Mouse (Mus musculus) olfactory bulb, adult 2 months (tissue): ENCODE results near the gene Akap13. TPM values are rescaled to one million over a fixed set of nuclear protein-coding genes. Genes with fewer than 3 reads are reported as not detected.
A peak's percentile ranks its signal among the peaks of the same experiment; 100 is the strongest.
"Not testable (repeated sequence)": the region's sequence is repeated elsewhere in the genome, so short reads cannot be mapped to it uniquely, and the experiment has no call there.

Source experiments
- H3K27ac ChIP-seq: fragments of 200-500 bp; 2 replicates; pipeline ENCODE4 v1.5.1; 2012; ENCODE audit warnings: low read depth, low read length; ENCODE audit not compliant: insufficient read depth
- H3K4me1 ChIP-seq: fragments of 200-500 bp; 2 replicates; pipeline ENCODE4 v1.6.1; 2012; ENCODE audit warnings: low read length; ENCODE audit not compliant: control insufficient read depth, insufficient read depth
- H3K4me3 ChIP-seq: fragments of 200-500 bp; 2 replicates; pipeline ENCODE4 v1.5.1; 2012; ENCODE audit warnings: mild to moderate bottlenecking, low read depth, low read length, moderate library complexity; ENCODE audit not compliant: insufficient read depth
- CTCF ChIP-seq: fragments of 200-500 bp; IDR thresholded peaks from 2 replicates; pipeline ENCODE4 v1.5.1; 2012; ENCODE audit warnings: low read depth, mild to moderate bottlenecking, low read length, moderate library complexity; ENCODE audit not compliant: insufficient read depth
- POLR2A ChIP-seq: fragments of 200-500 bp; IDR thresholded peaks from 2 replicates; pipeline ENCODE4 v1.6.1; 2012; ENCODE audit warnings: mild to moderate bottlenecking, low read depth, low read length, moderate library complexity; ENCODE audit not compliant: insufficient read depth
- WGBS: fragments of 180-500 bp; shearing (Covaris S2); methylation state at CpG from one replicate; pipeline ENCODE4 v1.1.7; 2018; 5-methylcytosine and 5-hydroxymethylcytosine counted together
- polyA plus RNA-seq: library from polyadenylated mRNA; stranded (reverse); fragments of >200 nt; gene quantifications from 2 replicates; pipeline ENCODE4 v1.2.4, GENCODE M21; 2012; ENCODE audit warnings: low replicate concordance; ENCODE audit not compliant: missing spikeins, insufficient read depth, insufficient read length

Akap13 gene
- polyA plus RNA-seq, 1 experiment = 67.2 TPM

DNA sequence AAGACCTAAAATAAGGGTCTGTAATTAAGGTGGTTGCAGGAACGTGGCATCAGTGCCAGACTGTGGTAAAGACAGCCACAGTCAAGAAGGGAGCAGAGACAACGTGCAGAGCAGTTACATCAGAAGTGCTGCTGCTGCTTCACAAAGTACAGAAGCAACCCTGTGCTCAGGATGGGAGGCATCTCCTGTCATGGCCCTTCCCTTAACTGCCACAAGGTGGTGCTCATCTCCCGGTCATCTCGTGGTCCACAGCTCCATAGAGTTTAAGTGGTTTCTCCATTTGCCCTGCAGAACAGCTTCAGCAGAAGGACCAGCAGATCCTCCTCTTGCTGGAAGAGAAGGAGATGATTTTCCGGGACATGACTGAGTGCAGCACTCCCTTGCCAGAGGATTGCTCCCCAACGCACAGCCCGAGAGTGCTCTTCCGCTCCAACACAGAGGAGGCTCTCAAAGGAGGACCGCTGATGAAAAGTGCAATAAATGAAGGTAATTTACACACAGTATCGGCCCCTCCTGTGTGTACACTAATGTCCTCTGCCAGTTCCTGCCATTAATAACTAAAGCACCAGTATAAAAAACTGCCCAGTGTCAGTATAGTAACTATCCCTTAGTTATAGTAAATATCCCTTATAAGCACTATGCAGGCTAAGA is 283.9 kb downstream of the Akap13 start:
- TF ChIP-seq CTCF = peak; percentile 55; the same call in 1 of the 2 replicates
- no peak for TF ChIP-seq POLR2A
- Histone ChIP-seq H3K4me3 (no peak overlapping the region), H3K4me1 (no peaks in the 10 kb centered on the region), H3K27ac (no peak overlapping the region)
- WGBS = 53% methylated on average over 10 of the region's 10 CpGs

DNA sequence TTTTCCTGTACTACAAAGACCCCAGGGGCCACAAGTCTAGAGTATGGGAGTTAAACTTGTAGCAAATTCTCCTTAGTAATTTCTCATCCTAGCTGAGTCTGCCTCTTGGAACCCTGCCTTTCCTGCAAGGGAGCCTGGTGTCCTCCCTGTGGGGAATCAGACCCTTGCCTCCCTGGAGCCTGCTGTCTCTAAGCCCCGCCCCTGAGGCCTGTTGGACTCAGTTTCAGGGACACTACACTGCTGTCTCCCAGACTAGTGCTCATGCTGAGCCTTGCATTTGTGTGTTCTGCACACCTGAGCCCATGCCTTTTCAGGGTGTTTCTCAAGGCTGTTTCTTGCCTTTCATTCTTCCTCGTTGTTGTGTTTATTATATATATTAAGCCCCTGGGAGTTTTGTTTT is 289.2 kb downstream of the Akap13 start:
- Histone ChIP-seq H3K4me3 (no peak overlapping the region), H3K4me1 (no peaks in the 10 kb centered on the region)
- 55% methylated on average over 2 of the region's 2 CpGs for WGBS

DNA sequence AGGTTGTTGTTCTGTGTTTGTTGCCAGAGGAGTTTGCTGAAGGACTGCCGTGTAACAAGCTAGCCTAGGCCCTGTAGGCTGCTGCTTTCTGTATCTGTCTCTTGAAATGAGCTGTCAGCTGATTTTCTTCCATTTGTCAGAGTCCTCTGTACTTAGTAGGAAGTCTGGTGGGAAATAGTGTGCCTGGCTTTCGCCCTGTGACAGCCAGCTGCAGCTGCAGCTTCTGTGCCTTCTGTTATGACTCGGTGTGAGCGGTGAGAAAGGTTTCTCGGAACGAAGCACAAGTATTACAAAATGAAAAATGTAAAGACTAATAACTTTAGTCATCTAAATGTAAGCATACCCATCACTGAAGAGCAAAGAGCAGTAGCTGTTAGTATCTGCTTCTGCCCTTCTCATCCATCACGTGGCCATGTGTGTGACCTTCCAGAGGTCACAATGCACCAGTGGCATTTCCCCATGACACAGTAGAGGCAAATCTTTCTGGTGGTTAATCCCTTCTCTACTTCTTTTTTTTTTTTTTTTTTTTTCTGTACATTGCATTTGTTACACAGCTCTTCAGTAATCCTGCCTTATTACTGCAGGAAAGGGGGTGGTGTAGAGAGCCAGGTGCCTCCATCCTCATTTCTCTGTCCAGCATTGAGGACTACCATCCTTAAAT is 289.8 kb downstream of the Akap13 start:
- no peaks in the 10 kb centered on the region for H3K4me1 ChIP-seq
- 62% methylated on average over 7 of the region's 7 CpGs for WGBS
- no peak overlapping the region for H3K27ac ChIP-seq
- no peak overlapping the region for H3K4me3 ChIP-seq
- TF ChIP-seq POLR2A (no peak), CTCF (no peak)

More for the DNA sequence above, 289.2 kb downstream of the Akap13 start:
- H3K27ac ChIP-seq = no peak overlapping the region
- TF ChIP-seq CTCF (no peak), POLR2A (no peak)

- not testable (repeated sequence) for H3K4me3 ChIP-seq, H3K27ac ChIP-seq, H3K4me1 ChIP-seq
- 77% methylated on average over 3 of the region's 3 CpGs for WGBS
Measured at GRCm38 (mm10) chr7:75745969-75746368, 290.6 kb downstream of the Akap13 start.

GRCm38 (mm10) chr7:75750581-75750980 is 295.2 kb downstream of the Akap13 start:
- TF ChIP-seq POLR2A = no peak
- no peak for TF ChIP-seq CTCF

GRCm38 (mm10) chr7:75751161-75751803 is 295.9 kb downstream of the Akap13 start:
- TF ChIP-seq CTCF (no peak), POLR2A (no peak)
- no peak overlapping the region for H3K27ac ChIP-seq
- WGBS = 92% methylated on average over 14 of the region's 14 CpGs
- no peak overlapping the region for H3K4me3 ChIP-seq
- H3K4me1 ChIP-seq = peaks cover 9% of the 10 kb centered on the region

More at GRCm38 (mm10) chr7:75750581-75750980, 295.2 kb downstream of the Akap13 start:
- WGBS = 90% methylated on average over 9 of the region's 9 CpGs
- Histone ChIP-seq H3K4me3 (no peak overlapping the region), H3K4me1 (peaks cover 9% of the 10 kb centered on the region), H3K27ac (no peak overlapping the region)

DNA sequence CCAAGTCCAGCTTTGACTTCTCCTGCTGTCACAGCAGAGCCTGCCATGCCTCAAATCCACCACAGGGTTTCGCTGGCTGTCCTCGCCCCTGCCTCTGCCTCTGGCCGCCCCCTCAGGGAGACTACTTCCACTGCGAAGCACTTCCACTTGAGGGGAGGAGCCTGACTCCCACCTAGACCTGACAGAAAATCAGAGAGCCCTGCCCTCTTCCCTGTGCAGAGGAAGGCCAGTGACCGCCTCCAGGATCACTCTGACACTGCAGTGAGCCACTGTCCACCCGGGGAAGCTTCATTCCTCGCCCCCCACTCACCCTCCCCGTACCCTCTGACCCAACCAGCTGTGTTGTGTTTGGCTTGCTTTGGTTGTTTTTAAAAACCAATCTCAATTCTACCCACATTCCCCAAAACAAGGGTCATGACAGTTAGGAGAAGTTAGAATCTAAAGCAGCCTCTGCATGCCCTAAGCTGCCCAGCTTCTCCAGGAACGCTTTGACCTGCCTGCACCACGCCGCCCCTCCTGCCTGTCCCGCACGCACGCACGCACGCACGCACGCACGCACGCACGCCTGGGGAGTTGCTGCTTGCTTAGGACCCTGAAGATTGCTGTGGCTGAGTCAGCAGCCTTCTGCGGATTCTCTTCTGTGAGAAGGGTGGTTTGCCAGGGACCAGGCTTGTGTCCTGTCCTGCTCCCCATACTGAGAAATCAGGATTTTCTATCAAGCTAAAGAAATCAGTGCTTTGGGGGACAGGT is 297.3 kb downstream of the Akap13 start:
- H3K27ac ChIP-seq = no peak overlapping the region
- H3K4me3 ChIP-seq = no peak overlapping the region
- TF ChIP-seq CTCF (no peak), POLR2A (no peak)
- H3K4me1 ChIP-seq = peaks cover 9% of the 10 kb centered on the region
- 81% methylated on average over 22 of the region's 22 CpGs for WGBS

DNA sequence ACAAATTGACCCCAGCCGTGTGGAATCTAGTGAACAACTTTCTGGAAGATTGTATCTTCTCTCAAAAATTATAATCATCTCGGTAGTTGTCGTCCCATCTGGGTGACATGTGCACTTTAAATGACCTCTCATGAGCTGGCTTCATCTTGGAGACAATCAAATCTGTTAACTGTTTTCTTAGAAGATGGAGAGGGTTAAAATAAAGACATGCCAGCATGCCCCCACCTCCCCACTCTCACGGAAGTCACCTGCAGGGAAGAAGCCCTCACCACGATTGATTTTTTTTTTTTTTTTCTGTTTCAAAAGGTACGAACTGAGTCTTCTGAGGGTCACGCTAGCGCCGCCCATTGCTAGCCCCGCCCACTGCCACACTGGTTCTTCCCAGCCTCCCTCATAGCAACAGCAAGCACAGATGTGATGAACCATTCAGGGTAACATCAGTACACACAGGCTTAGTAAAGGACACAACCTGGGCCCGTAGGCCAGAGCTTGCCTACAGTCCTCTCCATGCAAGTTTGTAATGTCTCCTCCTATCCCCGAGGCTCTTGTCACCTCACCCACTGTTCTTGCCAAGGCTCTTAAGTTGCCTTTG is 298.0 kb downstream of the Akap13 start:
- 69% methylated on average over 12 of the region's 12 CpGs for WGBS
- TF ChIP-seq POLR2A = no peak
- TF ChIP-seq CTCF = no peak
- no peak overlapping the region for H3K4me3 ChIP-seq
- peaks cover 9% of the 10 kb centered on the region for H3K4me1 ChIP-seq
- H3K27ac ChIP-seq = no peak overlapping the region
